In genomic region chr9:53356219-53357155, GRCm38 (mm10) we compare ENCODE assay signal across 12 mouse cellular contexts. TPM values are rescaled to one million over a fixed set of nuclear protein-coding genes. Genes with fewer than 3 reads are reported as not detected.
A peak's percentile ranks its signal among the peaks of the same experiment; 100 is the strongest.
DNase-seq lines count a peak whose midpoint lies in the region; ATAC-seq and TF ChIP-seq lines count a peak whose summit lies in the region.
"Had no signal": no experiment of that assay in that cellular context is flagged by ENCODE, and none has a peak within 500 bp of the region (broad histone marks: within the 10 kb centered on the region; RNA-seq: fewer than 3 reads in every experiment).

No protein-coding gene starts in this region.

- H3K36me3 ChIP-seq in embryonic facial prominence, embryonic 11.5 days (replicated peaks; ENCODE audit: control insufficient read depth, insufficient read depth, low read depth, low read length), result no peaks in the 10 kb centered on the region
- H3K36me3 ChIP-seq in midbrain, embryonic 16.5 days (ENCODE audit: control insufficient read depth, insufficient read depth, low read length), result no peaks in the 10 kb centered on the region
- no peaks in the 10 kb centered on the region for H3K36me3 ChIP-seq in forebrain, postnatal 0 days (ENCODE audit: insufficient read depth)
- H3K36me3 ChIP-seq: midbrain, embryonic 13.5 days had no signal

- ATAC-seq in embryonic facial prominence, embryonic 11.5 days (replicated peaks; ENCODE audit: insufficient number of reproducible peaks, low FRiP score, low TSS enrichment, low read depth), result no peak
- ATAC-seq in midbrain, embryonic 16.5 days, result no peak
- ATAC-seq in forebrain, postnatal 0 days, result no peak
- ATAC-seq: forebrain, embryonic 13.5 days; hindbrain, postnatal 0 days; midbrain, embryonic 13.5 days had no signal

- H3K27me3 ChIP-seq in embryonic facial prominence, embryonic 11.5 days (ENCODE audit: control insufficient read depth, insufficient read depth, low read length), result no peaks in the 10 kb centered on the region
- H3K27me3 ChIP-seq in midbrain, embryonic 16.5 days (ENCODE audit: control insufficient read depth, insufficient read depth, low read depth, low read length), result no peaks in the 10 kb centered on the region
- no peaks in the 10 kb centered on the region for H3K27me3 ChIP-seq in forebrain, postnatal 0 days (ENCODE audit: insufficient read depth, low read length)
- H3K27me3 ChIP-seq: forebrain, embryonic 13.5 days; midbrain, embryonic 13.5 days had no signal

- no peaks in the 10 kb centered on the region for H3K9me3 ChIP-seq in embryonic facial prominence, embryonic 11.5 days (replicated peaks; ENCODE audit: control insufficient read depth, low read length)
- H3K9me3 ChIP-seq in midbrain, embryonic 16.5 days (replicated peaks; ENCODE audit: control insufficient read depth, low read length, poor library complexity, severe bottlenecking), result no peaks in the 10 kb centered on the region
- no peaks in the 10 kb centered on the region for H3K9me3 ChIP-seq in forebrain, postnatal 0 days (ENCODE audit: low read length)
- H3K9me3 ChIP-seq: forebrain, embryonic 13.5 days; midbrain, embryonic 13.5 days had no signal

- no peak overlapping the region for H3K9ac ChIP-seq in embryonic facial prominence, embryonic 11.5 days (replicated peaks; ENCODE audit: low read length)
- H3K9ac ChIP-seq in midbrain, embryonic 16.5 days (ENCODE audit: low read depth, low read length), result no peak overlapping the region
- H3K9ac ChIP-seq in forebrain, postnatal 0 days, result no peak overlapping the region
- H3K9ac ChIP-seq: forebrain, embryonic 13.5 days; midbrain, embryonic 13.5 days had no signal

- no peak overlapping the region for H3K4me2 ChIP-seq in embryonic facial prominence, embryonic 11.5 days (ENCODE audit: low read depth, low read length)
- no peak overlapping the region for H3K4me2 ChIP-seq in midbrain, embryonic 16.5 days (ENCODE audit: low read length)
- H3K4me2 ChIP-seq in forebrain, postnatal 0 days (ENCODE audit: low read depth), result no peak overlapping the region
- H3K4me2 ChIP-seq: forebrain, embryonic 13.5 days; midbrain, embryonic 13.5 days had no signal

- H3K4me1 ChIP-seq in embryonic facial prominence, embryonic 11.5 days (ENCODE audit: control insufficient read depth, insufficient read depth, low read length), result no peaks in the 10 kb centered on the region
- H3K4me1 ChIP-seq in midbrain, embryonic 16.5 days (ENCODE audit: control insufficient read depth, insufficient read depth, low read length), result no peaks in the 10 kb centered on the region
- no peaks in the 10 kb centered on the region for H3K4me1 ChIP-seq in forebrain, postnatal 0 days (ENCODE audit: insufficient read depth)
- H3K4me1 ChIP-seq: forebrain, embryonic 13.5 days; midbrain, embryonic 13.5 days had no signal

- H3K4me3 ChIP-seq in embryonic facial prominence, embryonic 11.5 days (ENCODE audit: low read depth, low read length), result no peak overlapping the region
- no peak overlapping the region for H3K4me3 ChIP-seq in midbrain, embryonic 16.5 days (ENCODE audit: low read depth, low read length)
- H3K4me3 ChIP-seq in forebrain, postnatal 0 days (ENCODE audit: low read depth, low read length), result no peak overlapping the region
- H3K4me3 ChIP-seq: forebrain, embryonic 13.5 days; midbrain, embryonic 13.5 days had no signal

- 58% methylated on average over 14 of the region's 14 CpGs for WGBS in embryonic facial prominence, embryonic 11.5 days
- WGBS in large intestine, adult 2 months, result 19% methylated on average over 14 of the region's 14 CpGs
- WGBS in midbrain, embryonic 16.5 days, result 77% methylated on average over 14 of the region's 14 CpGs
- 78% methylated on average over 14 of the region's 14 CpGs for WGBS in forebrain, postnatal 0 days

- H3K27ac ChIP-seq in embryonic facial prominence, embryonic 11.5 days (replicated peaks; ENCODE audit: low read depth, low read length), result no peak overlapping the region
- no peak overlapping the region for H3K27ac ChIP-seq in midbrain, embryonic 16.5 days (ENCODE audit: low read length)
- no peak overlapping the region for H3K27ac ChIP-seq in forebrain, postnatal 0 days (ENCODE audit: low read depth, low read length)
- H3K27ac ChIP-seq: forebrain, embryonic 13.5 days; hindbrain, postnatal 0 days; midbrain, embryonic 13.5 days had no signal

- no peak for TF ChIP-seq CTCF in forebrain, postnatal 0 days (IDR thresholded peaks at IDR 0.05; ENCODE audit: low read depth)

- DNase-seq in CD4-positive, CD25-positive, alpha-beta regulatory T cell, adult 2 months (ENCODE audit: low read depth, low spot score), result peak; percentile 12
- peak; percentile 4 for DNase-seq in embryonic facial prominence, embryonic 11.5 days (ENCODE audit: low spot score)
- DNase-seq in large intestine, adult 2 months (ENCODE audit: low read depth, low spot score), result peak; percentile 90
- DNase-seq in lung, postnatal 4 days, result peak; percentile 61 to 75
- no peak for DNase-seq in right cerebral cortex, adult 18-20 months
- DNase-seq in gastrocnemius, adult 8-10 months (ENCODE audit: low spot score in 2 of 2), result no peak
- no peak for DNase-seq in forebrain, postnatal 0 days
- DNase-seq: right cerebral cortex, postnatal 14 days had no signal

RNA-seq across cellular contexts. Expression of gene Kdelc2, which starts 27.3 kb away (rescaled TPM):
- 13.9 and 14.8 TPM in 2 replicates for polyA plus RNA-seq in embryonic facial prominence, embryonic 11.5 days (2014; fragmentation: Nextera tagmentation; extraction: Ambion mirVana)
- polyA plus RNA-seq in large intestine, adult 2 months (2012; rRNA removed), result 2.6 and 3.6 TPM in 2 replicates
- 5.2 and 5.9 TPM in 2 replicates for polyA plus RNA-seq in midbrain, embryonic 16.5 days (2015; fragmentation: Nextera tagmentation; extraction: Ambion mirVana)
- total RNA-seq in gastrocnemius, adult 8-10 months (2022), result 1 to 10 TPM; 3.0 to 4.3 (median 3.8) TPM
- 5.2 and 11.1 TPM in 2 replicates for total RNA-seq in forebrain, postnatal 0 days (2014; rRNA removed)
- polyA plus RNA-seq in forebrain, postnatal 0 days (2015; fragmentation: Nextera tagmentation; extraction: Ambion mirVana), result 4.3 and 5.5 TPM in 2 replicates

RNA-seq across cellular contexts. Expression of gene 4930550C14Rik, which starts 45.6 kb away (rescaled TPM):
- 0.33 and 0.43 TPM in 2 replicates for polyA plus RNA-seq in embryonic facial prominence, embryonic 11.5 days (2014; fragmentation: Nextera tagmentation; extraction: Ambion mirVana)
- polyA plus RNA-seq in large intestine, adult 2 months (2012; rRNA removed), result 0.12 TPM in 1 of 2 replicates, not detected in the other
- 0.27 and 0.28 TPM in 2 replicates for polyA plus RNA-seq in midbrain, embryonic 16.5 days (2015; fragmentation: Nextera tagmentation; extraction: Ambion mirVana)
- total RNA-seq in gastrocnemius, adult 8-10 months (2022), result not detected
- 0.38 and 0.62 TPM in 2 replicates for total RNA-seq in forebrain, postnatal 0 days (2014; rRNA removed)
- 0.21 and 0.54 TPM in 2 replicates for polyA plus RNA-seq in forebrain, postnatal 0 days (2015; fragmentation: Nextera tagmentation; extraction: Ambion mirVana)

RNA-seq across cellular contexts. Expression of gene Exph5, which starts 55.0 kb away (rescaled TPM):
- 0.85 and 0.98 TPM in 2 replicates for polyA plus RNA-seq in embryonic facial prominence, embryonic 11.5 days (2014; fragmentation: Nextera tagmentation; extraction: Ambion mirVana)
- 2.6 and 7.5 TPM in 2 replicates for polyA plus RNA-seq in large intestine, adult 2 months (2012; rRNA removed)
- 0.27 and 0.39 TPM in 2 replicates for polyA plus RNA-seq in midbrain, embryonic 16.5 days (2015; fragmentation: Nextera tagmentation; extraction: Ambion mirVana)
- total RNA-seq in gastrocnemius, adult 8-10 months (2022), result 1 to 10 TPM; 1.9 to 4.1 (median 2.8) TPM
- 0.46 and 0.48 TPM in 2 replicates for total RNA-seq in forebrain, postnatal 0 days (2014; rRNA removed)
- polyA plus RNA-seq in forebrain, postnatal 0 days (2015; fragmentation: Nextera tagmentation; extraction: Ambion mirVana), result 0.10 and 0.25 TPM in 2 replicates
- polyA plus RNA-seq: forebrain, embryonic 13.5 days had no signal

Comparison
In these comparisons a context has a peak if more than half of its experiments do, and no peak if none do; other contexts are left out.
1. DNase-seq: peak in CD4-positive, CD25-positive, alpha-beta regulatory T cell, adult 2 months (single experiment), embryonic facial prominence, embryonic 11.5 days (single experiment), large intestine, adult 2 months (single experiment) and lung, postnatal 4 days (2 of 2); none in right cerebral cortex, adult 18-20 months (single experiment), gastrocnemius, adult 8-10 months (0 of 2) and forebrain, postnatal 0 days (single experiment).